8 mouse cellular contexts compared by ENCODE assay signal in genomic region chr14:103778533-103779151, GRCm38 (mm10).
A peak's percentile ranks its signal among the peaks of the same experiment; 100 is the strongest.
DNase-seq lines count a peak whose midpoint lies in the region; ATAC-seq lines count a peak whose summit lies in the region.

No protein-coding gene starts in this region.

- no peak overlapping the region for H3K27ac ChIP-seq in heart, embryonic 13.5 days (replicated peaks)
- H3K27ac ChIP-seq in embryonic facial prominence, embryonic 11.5 days (replicated peaks; ENCODE audit: low read depth, low read length) = peak overlapping the region; percentile 25; the same call in 1 of the 2 replicates
- peak overlapping the region; percentile 75 for H3K27ac ChIP-seq in intestine, embryonic 15.5 days

- 56% methylated on average over 13 of the region's 13 CpGs for WGBS in heart, embryonic 13.5 days
- 32% methylated on average over 13 of the region's 13 CpGs for WGBS in embryonic facial prominence, embryonic 11.5 days
- WGBS in intestine, embryonic 15.5 days = 43% methylated on average over 13 of the region's 13 CpGs

- H3K36me3 ChIP-seq in heart, embryonic 13.5 days = no peaks in the 10 kb centered on the region
- H3K36me3 ChIP-seq in embryonic facial prominence, embryonic 11.5 days (replicated peaks; ENCODE audit: control insufficient read depth, insufficient read depth, low read depth, low read length) = no peaks in the 10 kb centered on the region
- H3K36me3 ChIP-seq in intestine, embryonic 15.5 days = no peaks in the 10 kb centered on the region

- peak overlapping the region; percentile 66 for H3K4me2 ChIP-seq in heart, embryonic 13.5 days
- peak overlapping the region; percentile 36 for H3K4me2 ChIP-seq in embryonic facial prominence, embryonic 11.5 days (ENCODE audit: low read depth, low read length)
- peak overlapping the region; percentile 49 for H3K4me2 ChIP-seq in intestine, embryonic 15.5 days (replicated peaks)

- no peak for ATAC-seq in heart, embryonic 13.5 days (ENCODE audit: extremely low read depth, insufficient number of reproducible peaks, low FRiP score, low TSS enrichment)
- peak; percentile 70 for ATAC-seq in embryonic facial prominence, embryonic 11.5 days (replicated peaks; ENCODE audit: insufficient number of reproducible peaks, low FRiP score, low TSS enrichment, low read depth)
- ATAC-seq in intestine, embryonic 15.5 days = peak; percentile 65; the same call in 1 of the 2 replicates

- no peaks in the 10 kb centered on the region for H3K9me3 ChIP-seq in heart, embryonic 13.5 days
- no peaks in the 10 kb centered on the region for H3K9me3 ChIP-seq in embryonic facial prominence, embryonic 11.5 days (replicated peaks; ENCODE audit: control insufficient read depth, low read length)
- no peaks in the 10 kb centered on the region for H3K9me3 ChIP-seq in intestine, embryonic 15.5 days

- peaks cover 5% of the 10 kb centered on the region for H3K4me1 ChIP-seq in heart, embryonic 13.5 days
- H3K4me1 ChIP-seq in embryonic facial prominence, embryonic 11.5 days (ENCODE audit: control insufficient read depth, insufficient read depth, low read length) = no peaks in the 10 kb centered on the region
- peaks cover 5% of the 10 kb centered on the region; the same call in 1 of the 2 replicates for H3K4me1 ChIP-seq in intestine, embryonic 15.5 days (replicated peaks)

- no peak for DNase-seq in heart, adult 11 months
- peak; percentile 35 for DNase-seq in embryonic facial prominence, embryonic 11.5 days (ENCODE audit: low spot score)
- peak; percentile 12 for DNase-seq in lung, postnatal 36 days
- DNase-seq in liver (no peak), MN1 (ENCODE audit: low spot score) (no peak)
- DNase-seq in right cerebral cortex, postnatal 36 days (ENCODE audit: low spot score in 2 of 2) = no peak

- H3K4me3 ChIP-seq in heart, embryonic 13.5 days = peak overlapping the region; percentile 38
- peak overlapping the region; percentile 11; the same call in 1 of the 2 replicates for H3K4me3 ChIP-seq in embryonic facial prominence, embryonic 11.5 days (ENCODE audit: low read depth, low read length)
- no peak overlapping the region for H3K4me3 ChIP-seq in intestine, embryonic 15.5 days (replicated peaks)

- H3K9ac ChIP-seq in heart, embryonic 13.5 days = peak overlapping the region; percentile 37; the same call in 1 of the 2 replicates
- H3K9ac ChIP-seq in embryonic facial prominence, embryonic 11.5 days (replicated peaks; ENCODE audit: low read length) = peak overlapping the region; percentile 13; the same call in 1 of the 2 replicates
- H3K9ac ChIP-seq in intestine, embryonic 15.5 days = no peak overlapping the region

- no peaks in the 10 kb centered on the region for H3K27me3 ChIP-seq in heart, embryonic 13.5 days (replicated peaks)
- H3K27me3 ChIP-seq in embryonic facial prominence, embryonic 11.5 days (ENCODE audit: control insufficient read depth, insufficient read depth, low read length) = no peaks in the 10 kb centered on the region
- H3K27me3 ChIP-seq in intestine, embryonic 15.5 days (replicated peaks) = no peaks in the 10 kb centered on the region

Comparison
In these comparisons a context has a peak if more than half of its experiments do, and no peak if none do; other contexts are left out.
1. DNase-seq: peak in embryonic facial prominence, embryonic 11.5 days (single experiment) and lung, postnatal 36 days (single experiment); none in heart, adult 11 months (single experiment), liver (single experiment), MN1 (single experiment) and right cerebral cortex, postnatal 36 days (0 of 2).
2. Peak in every context shown above with its lines, with median percentiles within 50 percentile points of each other: H3K4me2 ChIP-seq.